Mouse (Mus musculus): ENCODE measurements at regions not wholly inside any gene's neighbourhood (a gene's known extent, or its start where the extent isn't known, plus 50 kb on each side); places are given as distances from the start of the nearest gene placed in this dataset.

DNA sequence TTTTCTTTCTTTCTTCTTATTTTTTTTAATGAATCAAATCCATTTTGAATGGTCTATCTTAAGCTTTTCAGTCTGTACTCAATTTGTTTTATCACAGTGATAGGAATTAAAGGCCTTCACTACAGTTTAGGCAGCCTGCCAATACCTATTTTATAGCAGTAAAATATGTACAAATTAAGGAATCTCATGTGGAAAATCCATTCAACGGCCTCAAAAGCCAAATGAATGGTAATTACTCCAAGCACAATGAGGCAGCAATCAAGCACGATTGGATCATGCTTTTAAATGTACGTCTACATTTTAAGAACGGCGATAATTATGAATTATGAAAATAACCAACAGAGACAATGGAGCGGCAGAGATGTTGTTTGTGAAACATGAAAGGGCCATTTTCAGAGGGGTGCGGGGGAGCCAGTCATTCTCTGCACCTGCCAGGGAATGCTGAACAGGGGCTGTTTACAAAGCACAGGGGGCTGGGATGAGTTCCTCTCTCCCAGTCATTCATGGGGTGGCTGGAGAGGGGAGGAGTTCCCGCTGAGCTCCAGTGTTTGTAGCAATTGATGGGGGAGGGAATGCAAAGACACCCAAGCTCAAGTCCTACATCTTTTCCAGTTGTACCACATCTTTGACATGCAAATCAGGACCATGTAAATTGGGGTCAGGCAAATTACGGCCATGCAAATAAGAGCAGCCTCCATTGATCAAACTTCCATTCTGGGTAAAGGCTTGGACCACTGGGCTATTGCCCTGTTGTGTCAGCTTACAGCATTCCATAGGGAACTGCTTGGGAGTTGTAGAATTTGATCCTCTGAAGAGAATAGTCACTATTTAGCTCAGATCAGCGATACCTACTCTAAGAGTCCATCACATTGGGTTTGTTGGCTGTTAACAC is 381.1 kb upstream of the Castor2 start:
- H3K9me3 ChIP-seq (replicated peaks), result no peaks in the 10 kb centered on the region
- no peaks in the 10 kb centered on the region for H3K27me3 ChIP-seq
- H3K27ac ChIP-seq, result no peak overlapping the region
- peaks cover 7% of the 10 kb centered on the region; the same call in 1 of the 2 replicates for H3K4me1 ChIP-seq
- H3K36me3 ChIP-seq, result no peaks in the 10 kb centered on the region
- no peak overlapping the region for H3K4me3 ChIP-seq
- no peak overlapping the region for H3K9ac ChIP-seq
- WGBS, result 36% methylated on average over 10 of the region's 10 CpGs
- H3K4me2 ChIP-seq (replicated peaks), result 0 out of 2 replicates have a peak overlapping the region, but pooled peaks have one; percentile 6
- peak; percentile 80 for ATAC-seq (ENCODE audit: low FRiP score)

DNA sequence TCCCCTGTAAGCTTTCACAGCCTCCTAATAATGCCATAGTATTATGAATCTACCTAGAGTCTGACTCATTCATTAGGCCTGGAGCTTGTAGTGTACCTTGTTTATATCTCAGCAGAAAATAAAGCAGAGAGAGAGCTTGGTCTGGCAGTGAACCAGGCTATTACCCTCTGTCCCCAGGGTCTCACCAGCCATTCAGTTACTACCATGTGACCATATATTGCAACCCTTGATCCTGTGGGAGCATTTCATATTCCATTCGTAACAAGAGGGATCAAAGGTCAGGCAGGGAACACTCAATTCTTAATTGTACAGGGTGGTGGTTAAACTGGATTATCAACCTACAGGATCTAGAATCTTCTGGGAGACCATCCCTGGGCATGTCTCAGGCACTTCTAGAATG is 383.7 kb upstream of the Castor2 start:
- H3K4me3 ChIP-seq, result no peak overlapping the region
- no peak overlapping the region for H3K27ac ChIP-seq
- H3K9me3 ChIP-seq (replicated peaks), result no peaks in the 10 kb centered on the region
- H3K4me2 ChIP-seq (replicated peaks), result no peak overlapping the region
- no peaks in the 10 kb centered on the region for H3K27me3 ChIP-seq
- no peak overlapping the region for H3K9ac ChIP-seq
- ATAC-seq (ENCODE audit: low FRiP score), result no peak
- 76% methylated on average over 1 of the region's 1 CpGs for WGBS
- H3K4me1 ChIP-seq, result peaks cover 7% of the 10 kb centered on the region; the same call in 1 of the 2 replicates
- no peaks in the 10 kb centered on the region for H3K36me3 ChIP-seq

DNA sequence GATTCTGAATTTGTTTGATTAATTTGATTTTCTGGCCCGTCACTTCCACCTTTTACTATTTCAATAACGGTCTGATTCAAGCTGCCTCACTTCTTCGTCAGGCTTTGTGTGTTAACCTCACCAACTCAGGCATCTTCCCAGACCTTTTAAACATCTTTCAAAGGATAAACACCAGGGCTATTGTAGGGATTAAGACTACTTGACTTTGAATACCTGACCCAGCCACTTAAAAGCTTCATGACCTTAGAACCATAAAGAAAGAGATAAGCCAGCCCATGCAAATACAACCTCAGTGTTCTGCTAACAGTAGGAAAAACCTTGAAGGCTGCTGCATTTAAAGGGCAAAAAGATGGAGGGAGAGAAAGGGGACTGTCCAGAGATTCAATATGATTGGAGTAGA is 386.9 kb upstream of the Castor2 start:
- H3K27ac ChIP-seq, result no peak overlapping the region
- WGBS, result 67% methylated on average over 3 of the region's 3 CpGs

DNA sequence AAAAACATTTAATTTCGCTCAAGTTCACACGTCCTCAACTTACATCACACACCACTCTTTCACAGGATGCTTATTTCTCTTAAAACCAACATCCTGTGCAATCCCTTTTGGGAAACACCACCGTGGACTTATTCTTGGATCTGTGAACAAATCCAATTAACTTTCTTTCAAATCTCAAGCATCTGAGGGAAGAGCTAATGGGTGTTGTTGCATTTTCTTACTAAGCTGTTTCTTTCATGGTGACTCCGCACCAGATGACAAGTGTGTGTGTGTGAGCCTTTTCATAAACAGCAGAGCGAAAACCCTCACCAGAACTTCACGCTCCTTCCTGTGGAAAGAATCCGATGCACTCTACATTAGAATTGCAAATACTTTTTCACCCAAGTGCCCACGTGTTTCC is 390.6 kb upstream of the Castor2 start:
- Histone ChIP-seq H3K4me2 (replicated peaks) (no peak overlapping the region), H3K27me3 (no peaks in the 10 kb centered on the region), H3K9me3 (replicated peaks) (no peaks in the 10 kb centered on the region; the same call in 1 of the 2 replicates), H3K9ac (no peak overlapping the region), H3K27ac (no peak overlapping the region), H3K4me3 (no peak overlapping the region), H3K36me3 (no peaks in the 10 kb centered on the region), H3K4me1 (no peaks in the 10 kb centered on the region)
- ATAC-seq (ENCODE audit: low FRiP score), result no peak
- WGBS, result 62% methylated on average over 8 of the region's 8 CpGs

More for the DNA sequence above, 386.9 kb upstream of the Castor2 start:
- Histone ChIP-seq H3K4me3 (no peak overlapping the region), H3K27me3 (no peaks in the 10 kb centered on the region), H3K4me2 (replicated peaks) (no peak overlapping the region), H3K9ac (no peak overlapping the region), H3K36me3 (no peaks in the 10 kb centered on the region), H3K9me3 (replicated peaks) (no peaks in the 10 kb centered on the region), H3K4me1 (no peaks in the 10 kb centered on the region)
- ATAC-seq (ENCODE audit: low FRiP score), result no peak

DNA sequence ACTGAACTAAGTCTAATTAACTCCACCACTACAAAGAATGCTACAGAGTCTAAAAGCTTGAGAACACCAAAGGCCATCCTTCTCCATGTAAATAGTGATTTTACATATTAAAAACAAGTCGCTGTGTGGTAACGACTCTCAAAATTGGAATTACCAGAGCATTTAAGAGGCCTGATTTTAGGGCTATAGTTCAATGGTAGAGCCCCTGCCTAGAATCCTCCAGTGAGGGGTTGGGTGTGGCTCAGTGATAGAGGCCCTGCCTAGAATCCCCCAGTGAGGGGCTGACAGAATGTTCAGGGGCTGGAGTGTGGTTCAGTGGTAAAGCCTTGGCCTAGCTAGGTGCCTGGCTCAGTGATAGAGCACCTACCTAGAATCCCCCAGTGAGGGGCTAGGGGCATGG is 413.3 kb upstream of the Castor2 start:
- H3K27me3 ChIP-seq, result no peaks in the 10 kb centered on the region; the same call in 1 of the 2 replicates
- ATAC-seq (ENCODE audit: low FRiP score), result no peak
- H3K4me1 ChIP-seq, result no peaks in the 10 kb centered on the region
- 82% methylated on average over 2 of the region's 2 CpGs for WGBS
- H3K9me3 ChIP-seq (replicated peaks), result no peaks in the 10 kb centered on the region
- no peak overlapping the region for H3K4me3 ChIP-seq
- H3K36me3 ChIP-seq, result no peaks in the 10 kb centered on the region
- H3K4me2 ChIP-seq (replicated peaks), result no peak overlapping the region
- no peak overlapping the region for H3K9ac ChIP-seq
- H3K27ac ChIP-seq, result no peak overlapping the region

DNA sequence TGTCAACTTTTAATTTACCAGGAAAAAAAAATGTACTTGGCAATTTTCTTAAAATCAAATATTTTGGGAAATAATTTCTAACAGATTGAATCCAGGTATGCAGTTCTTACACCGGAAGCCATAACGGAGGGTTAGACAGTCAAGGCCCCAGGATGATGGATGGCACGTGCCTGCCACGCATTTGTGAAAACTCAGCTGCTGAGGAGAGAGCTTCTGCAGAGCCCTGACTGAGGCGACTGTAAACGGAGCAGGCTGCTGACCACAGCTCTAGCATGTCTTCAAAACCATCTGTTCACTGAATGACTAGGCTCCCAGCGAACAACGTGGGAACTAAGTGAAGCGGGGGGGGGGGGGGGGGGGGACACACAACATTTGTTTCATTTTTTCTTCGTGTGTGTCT is 416.5 kb upstream of the Castor2 start:
- no peak overlapping the region for H3K27ac ChIP-seq
- no peak overlapping the region for H3K4me3 ChIP-seq
- no peak for ATAC-seq (ENCODE audit: low FRiP score)
- no peak overlapping the region for H3K9ac ChIP-seq
- no peaks in the 10 kb centered on the region for H3K9me3 ChIP-seq (replicated peaks)
- H3K4me2 ChIP-seq (replicated peaks), result no peak overlapping the region
- H3K36me3 ChIP-seq, result no peaks in the 10 kb centered on the region
- 43% methylated on average over 9 of the region's 10 CpGs for WGBS
- H3K27me3 ChIP-seq, result no peaks in the 10 kb centered on the region; the same call in 1 of the 2 replicates
- H3K4me1 ChIP-seq, result no peaks in the 10 kb centered on the region

DNA sequence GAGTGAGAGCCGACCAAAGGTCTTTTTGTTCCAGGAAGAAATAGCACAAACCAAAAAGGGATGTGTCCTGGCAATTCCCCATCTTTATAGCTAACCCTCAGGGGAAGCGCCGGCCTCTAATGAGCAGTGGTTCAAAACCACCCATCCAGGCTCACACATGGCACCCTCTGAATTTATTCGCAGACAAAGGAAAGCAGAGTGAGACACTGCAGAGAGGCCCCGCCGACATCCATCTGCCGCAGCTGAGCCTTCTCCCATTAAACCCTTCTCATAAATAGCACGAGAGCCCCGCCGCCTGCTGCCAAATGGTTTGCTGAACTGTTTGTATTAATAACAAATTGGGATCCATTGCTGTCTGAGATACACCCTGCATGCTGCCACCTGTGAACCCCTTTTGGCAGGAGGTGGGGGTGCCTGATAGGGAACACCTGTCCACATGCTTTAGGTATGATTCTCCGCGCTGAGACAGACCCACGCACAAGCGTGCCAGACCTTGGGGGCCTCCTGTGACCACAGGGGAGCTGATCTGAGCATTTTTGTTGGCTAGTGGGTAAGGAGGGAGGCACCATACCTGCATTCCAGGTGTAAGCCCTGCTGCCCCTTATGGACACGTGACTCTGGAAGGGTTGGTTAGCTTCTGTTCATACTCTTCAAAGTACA is 422.6 kb upstream of the Castor2 start:
- Histone ChIP-seq H3K4me2 (replicated peaks) (no peak overlapping the region), H3K36me3 (no peaks in the 10 kb centered on the region), H3K9me3 (replicated peaks) (no peaks in the 10 kb centered on the region), H3K27me3 (no peaks in the 10 kb centered on the region), H3K4me3 (no peak overlapping the region), H3K9ac (no peak overlapping the region), H3K4me1 (peaks cover 11% of the 10 kb centered on the region), H3K27ac (peak overlapping the region; percentile 55)
- 67% methylated on average over 15 of the region's 15 CpGs for WGBS
- ATAC-seq (ENCODE audit: low FRiP score), result peak; percentile 67

DNA sequence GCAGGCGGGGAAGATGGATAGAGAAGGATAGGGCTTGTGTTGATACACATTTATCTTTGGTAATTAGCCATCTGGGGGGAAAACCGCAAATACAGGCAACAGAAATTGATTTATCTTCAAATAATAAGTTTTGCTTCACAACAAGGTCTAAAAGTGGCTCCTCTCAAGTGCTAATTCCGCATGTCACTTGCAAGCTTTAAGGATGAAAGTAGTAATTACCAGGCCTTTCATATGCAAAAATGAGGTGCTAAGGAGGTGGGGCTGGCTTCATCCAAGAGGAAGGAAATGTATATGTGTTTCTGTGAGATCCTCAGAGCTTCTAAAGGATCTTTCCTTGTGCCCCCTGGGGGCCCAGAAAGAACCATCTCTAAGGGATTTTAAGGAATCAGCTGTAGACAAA is 423.9 kb upstream of the Castor2 start:
- H3K9ac ChIP-seq, result no peak overlapping the region
- no peak overlapping the region for H3K27ac ChIP-seq
- H3K4me1 ChIP-seq, result peaks cover 11% of the 10 kb centered on the region
- H3K27me3 ChIP-seq, result no peaks in the 10 kb centered on the region
- H3K9me3 ChIP-seq (replicated peaks), result no peaks in the 10 kb centered on the region
- H3K36me3 ChIP-seq, result no peaks in the 10 kb centered on the region
- ATAC-seq (ENCODE audit: low FRiP score), result no peak
- WGBS, result 50% methylated on average over 3 of the region's 3 CpGs
- no peak overlapping the region for H3K4me3 ChIP-seq
- H3K4me2 ChIP-seq (replicated peaks), result no peak overlapping the region

DNA sequence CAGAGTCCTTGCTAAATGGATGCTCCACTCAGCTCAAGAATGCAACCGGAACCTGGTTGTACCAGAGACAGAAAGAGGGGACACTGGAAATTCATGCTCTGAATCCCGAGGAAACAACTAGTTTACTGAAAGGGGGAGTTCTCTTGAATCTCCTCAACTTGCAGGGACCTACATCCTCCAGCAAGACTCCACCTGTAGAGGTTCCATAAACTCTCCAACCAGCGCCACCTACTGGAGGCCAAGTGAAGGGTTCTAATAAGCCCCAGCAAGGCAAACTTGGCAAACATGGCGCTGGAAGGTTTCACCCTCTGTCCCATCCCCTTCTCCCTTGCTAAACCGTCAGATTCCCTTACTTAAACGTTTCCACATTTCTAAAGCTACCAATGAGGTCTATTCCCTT is 433.0 kb upstream of the Castor2 start:
- Histone ChIP-seq H3K4me3 (no peak overlapping the region), H3K9me3 (replicated peaks) (no peaks in the 10 kb centered on the region), H3K27me3 (no peaks in the 10 kb centered on the region; the same call in 1 of the 2 replicates), H3K4me2 (replicated peaks) (no peak overlapping the region), H3K4me1 (no peaks in the 10 kb centered on the region), H3K36me3 (no peaks in the 10 kb centered on the region), H3K27ac (no peak overlapping the region), H3K9ac (no peak overlapping the region)
- WGBS, result 34% methylated on average over 6 of the region's 6 CpGs
- ATAC-seq (ENCODE audit: low FRiP score), result no peak

DNA sequence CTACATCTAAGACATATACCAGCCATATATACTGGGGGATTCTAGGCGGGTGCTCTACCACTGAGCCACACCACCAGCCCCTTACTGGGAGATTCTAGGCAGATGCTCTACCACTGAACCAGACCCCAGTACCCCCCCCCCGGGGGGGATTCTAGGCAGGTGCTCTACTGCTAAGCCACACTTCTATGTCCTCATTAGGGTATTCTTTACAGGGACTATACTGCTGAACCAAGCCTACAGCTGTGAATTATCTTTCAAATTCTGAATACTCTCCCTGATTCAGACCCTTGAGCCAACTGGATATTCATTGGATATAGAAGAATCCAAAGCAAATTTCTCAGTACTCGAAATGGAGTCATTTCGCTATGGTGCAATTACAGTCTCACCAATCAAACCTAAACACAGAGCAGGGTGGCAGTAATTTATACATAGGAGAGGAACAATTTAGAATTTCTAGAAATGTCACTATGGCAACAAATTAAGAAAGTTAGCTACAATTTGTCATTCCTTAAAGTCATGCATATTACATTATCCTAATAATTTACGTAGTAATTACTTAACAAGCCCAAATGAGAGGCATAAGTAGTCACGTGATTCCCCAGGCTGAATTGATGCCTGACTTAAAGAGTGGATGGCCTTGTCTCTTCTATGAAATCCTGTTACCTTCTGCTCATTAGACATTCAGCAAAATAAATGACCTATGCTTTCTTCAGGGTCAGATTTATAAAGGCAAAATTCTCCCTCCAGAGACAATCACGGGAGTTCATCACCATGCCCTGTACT is 436.8 kb upstream of the Castor2 start:
- no peaks in the 10 kb centered on the region for H3K36me3 ChIP-seq
- ATAC-seq (ENCODE audit: low FRiP score), result no peak
- H3K9ac ChIP-seq, result no peak overlapping the region
- no peaks in the 10 kb centered on the region for H3K9me3 ChIP-seq (replicated peaks)
- no peak overlapping the region for H3K27ac ChIP-seq
- H3K4me3 ChIP-seq, result no peak overlapping the region
- no peaks in the 10 kb centered on the region for H3K27me3 ChIP-seq
- H3K4me2 ChIP-seq (replicated peaks), result no peak overlapping the region
- H3K4me1 ChIP-seq, result no peaks in the 10 kb centered on the region
- WGBS, result 78% methylated on average over 7 of the region's 7 CpGs

DNA sequence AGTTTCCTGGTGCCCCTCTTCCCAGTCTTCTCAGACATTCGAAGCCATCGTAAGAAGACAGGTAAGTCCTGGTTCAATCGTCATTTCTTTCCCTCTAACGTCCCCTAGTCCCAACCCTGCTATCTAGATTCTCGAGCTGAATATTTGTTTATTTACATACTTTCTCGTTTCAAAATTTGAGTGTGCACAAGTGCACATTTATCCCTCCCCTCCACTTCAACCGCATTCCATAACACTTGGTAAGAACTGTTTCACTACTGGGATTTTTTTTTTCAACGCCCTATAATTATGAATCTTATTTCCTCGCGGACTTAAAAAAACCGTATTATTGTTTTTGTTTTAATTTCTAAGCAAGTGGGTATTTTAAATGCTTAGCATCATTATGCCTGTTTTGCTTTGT is 439.2 kb upstream of the Castor2 start:
- Histone ChIP-seq H3K4me3 (no peak overlapping the region), H3K4me2 (replicated peaks) (no peak overlapping the region), H3K36me3 (no peaks in the 10 kb centered on the region), H3K9me3 (replicated peaks) (no peaks in the 10 kb centered on the region), H3K4me1 (no peaks in the 10 kb centered on the region), H3K27ac (no peak overlapping the region), H3K27me3 (no peaks in the 10 kb centered on the region), H3K9ac (no peak overlapping the region)
- ATAC-seq (ENCODE audit: low FRiP score), result no peak
- WGBS, result 92% methylated on average over 11 of the region's 11 CpGs

DNA sequence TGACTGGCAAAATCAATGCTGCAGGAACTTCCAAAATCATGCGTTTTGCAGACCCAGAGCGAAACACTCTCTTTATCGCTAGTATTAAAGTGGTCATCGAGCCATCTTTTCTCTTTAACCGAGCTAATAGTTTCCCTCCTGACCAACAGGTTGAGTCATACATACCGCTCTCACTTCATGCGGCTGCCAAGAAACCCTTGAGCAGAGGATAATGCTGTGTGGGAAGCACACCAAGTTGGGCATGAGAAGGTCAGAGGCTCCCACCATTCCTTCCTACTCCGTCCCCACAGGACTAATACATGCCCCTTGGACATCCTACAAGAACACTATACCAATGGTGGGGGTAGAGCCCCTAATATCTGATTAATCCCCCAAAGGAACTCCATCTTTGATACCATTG is 442.7 kb upstream of the Castor2 start:
- Histone ChIP-seq H3K4me3 (no peak overlapping the region), H3K9ac (no peak overlapping the region), H3K27me3 (no peaks in the 10 kb centered on the region), H3K4me1 (no peaks in the 10 kb centered on the region), H3K36me3 (no peaks in the 10 kb centered on the region), H3K4me2 (replicated peaks) (no peak overlapping the region), H3K27ac (no peak overlapping the region), H3K9me3 (replicated peaks) (no peaks in the 10 kb centered on the region)
- 97% methylated on average over 8 of the region's 8 CpGs for WGBS
- no peak for ATAC-seq (ENCODE audit: low FRiP score)
